Mouse (Mus musculus) midbrain, embryonic 14.5 days (tissue): ENCODE measurements around the gene Inpp5d. TPM values are rescaled to one million over a fixed set of nuclear protein-coding genes. Genes with fewer than 3 reads are reported as not detected.

Experiments used
- ATAC-seq: fragments of 200-750 bp; cut with Nextera tagmentation; 2 replicates; pipeline ENCODE4 v1.8.0; 2017; ENCODE audit warnings: moderate number of reproducible peaks, moderate library complexity; ENCODE audit not compliant: low FRiP score, low TSS enrichment
- DNase-seq: peaks from one replicate; pipeline ENCODE4 v3.0.0-alpha.2; 2015
- H3K27ac ChIP-seq: fragments of 300-500 bp; sonication (generic); replicated peaks from 2 replicates; pipeline ENCODE4 v1.5.1; 2014; ENCODE audit warnings: mild to moderate bottlenecking, low read depth, low read length, moderate library complexity
- H3K27me3 ChIP-seq: fragments of 300-500 bp; sonication (generic); 2 replicates; pipeline ENCODE4 v1.6.1; 2014; ENCODE audit warnings: low read length, control low read depth, mixed read lengths; ENCODE audit not compliant: control insufficient read depth, insufficient read depth
- H3K36me3 ChIP-seq: fragments of 300-500 bp; sonication (generic); 2 replicates; pipeline ENCODE4 v1.6.1; 2014; ENCODE audit warnings: low read length, control low read depth; ENCODE audit not compliant: control insufficient read depth, insufficient read depth
- H3K4me1 ChIP-seq: fragments of 300-500 bp; sonication (generic); 2 replicates; pipeline ENCODE4 v1.6.1; 2014; ENCODE audit warnings: mild to moderate bottlenecking, antibody characterized with exemption, low read length, control low read depth; ENCODE audit not compliant: control insufficient read depth, insufficient read depth
- H3K4me2 ChIP-seq: fragments of 300-500 bp; sonication (generic); 2 replicates; pipeline ENCODE4 v1.6.1; 2014; ENCODE audit warnings: mild to moderate bottlenecking, low read length, moderate library complexity
- H3K4me3 ChIP-seq: fragments of 300-500 bp; sonication (generic); replicated peaks from 2 replicates; pipeline ENCODE4 v1.5.1; 2014; ENCODE audit warnings: low read depth, low read length
- H3K9ac ChIP-seq: fragments of 300-500 bp; sonication (generic); replicated peaks from 2 replicates; pipeline ENCODE4 v1.6.1; 2014; ENCODE audit warnings: mild to moderate bottlenecking, low read length, moderate library complexity
- H3K9me3 ChIP-seq: fragments of 300-500 bp; sonication (generic); 2 replicates; pipeline ENCODE4 v1.6.1; 2016; ENCODE audit warnings: low read length, control low read depth, mixed read lengths; ENCODE audit not compliant: control insufficient read depth
- WGBS: fragments of 180-500 bp; shearing (Covaris S2); extraction: QIAGEN DNeasy Blood & Tissue Kit; methylation state at CpG from one replicate; pipeline ENCODE4 v1.1.7; 2014; 5-methylcytosine and 5-hydroxymethylcytosine counted together
- polyA plus RNA-seq: library from polyadenylated mRNA; unstranded; fragments of >200 nt; fragmentation: Nextera tagmentation; extraction: Ambion mirVana; gene quantifications from 2 replicates; pipeline ENCODE4 v1.2.1, GENCODE M21; 2014

The Inpp5d gene
- polyA plus RNA-seq, result 1.9 and 4.6 TPM in 2 replicates

DNA sequence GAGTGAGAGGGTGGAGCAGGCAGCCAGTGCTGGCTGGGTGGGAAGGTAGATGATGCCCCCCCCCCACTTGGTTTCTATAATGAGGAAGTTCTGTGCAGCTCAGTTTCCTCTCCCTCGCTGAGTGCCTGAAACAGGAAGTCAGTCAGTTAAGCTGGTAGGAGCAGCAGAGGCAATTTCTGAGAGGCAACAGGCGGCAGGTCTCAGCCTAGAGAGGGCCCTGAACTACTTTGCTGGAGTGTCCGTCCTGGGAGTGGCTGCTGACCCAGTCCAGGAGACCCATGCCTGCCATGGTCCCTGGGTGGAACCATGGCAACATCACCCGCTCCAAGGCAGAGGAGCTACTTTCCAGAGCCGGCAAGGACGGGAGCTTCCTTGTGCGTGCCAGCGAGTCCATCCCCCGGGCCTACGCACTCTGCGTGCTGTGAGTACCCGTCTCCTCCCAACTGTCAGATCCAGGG is at the start of gene Inpp5d:
Gene Inpp5d, plus strand, starts transcription at position 102 of the 458 bp plus-strand sequence.
- Histone ChIP-seq H3K36me3 (no peaks in the 10 kb centered on the region), H3K9me3 (no peaks in the 10 kb centered on the region), H3K4me1 (no peaks in the 10 kb centered on the region), H3K27ac (no peak within 1 kb of the TSS), H3K4me2 (no peak within 1 kb of the TSS), H3K27me3 (no peaks in the 10 kb centered on the region), H3K4me3 (no peak within 1 kb of the TSS), H3K9ac (no peak within 1 kb of the TSS)
- no peak for ATAC-seq
- no peak for DNase-seq
- WGBS, result 90% methylated on average over 12 of the region's 12 CpGs

DNA sequence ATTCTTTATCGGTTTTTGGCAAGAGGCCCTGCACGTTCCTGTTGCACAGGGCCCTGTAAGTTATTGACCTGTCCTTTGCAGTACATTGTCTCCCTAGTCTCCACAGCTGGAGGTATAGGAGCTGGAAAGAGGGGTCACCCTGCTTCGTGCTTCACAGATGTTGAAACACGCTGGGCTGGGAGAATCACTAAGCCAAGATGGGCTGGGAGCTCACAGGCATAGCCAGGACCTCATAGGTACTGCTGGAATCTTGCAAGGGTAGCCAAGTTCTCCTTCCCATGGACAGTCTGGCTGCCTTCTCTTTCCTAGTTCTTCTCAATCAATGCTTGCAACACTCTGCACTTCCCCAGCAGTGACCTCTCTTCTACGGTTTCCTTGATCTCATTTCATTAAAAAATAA is 46.9 kb upstream of the Inpp5d start:
- no peak overlapping the region for H3K9ac ChIP-seq
- no peak for DNase-seq
- no peak overlapping the region for H3K4me2 ChIP-seq
- ATAC-seq, result no peak
- no peaks in the 10 kb centered on the region for H3K36me3 ChIP-seq
- peaks cover 8% of the 10 kb centered on the region for H3K4me1 ChIP-seq
- no peak overlapping the region for H3K27ac ChIP-seq
- no peaks in the 10 kb centered on the region for H3K27me3 ChIP-seq
- 80% methylated on average over 5 of the region's 5 CpGs for WGBS
- no peak overlapping the region for H3K4me3 ChIP-seq
- no peaks in the 10 kb centered on the region for H3K9me3 ChIP-seq

DNA sequence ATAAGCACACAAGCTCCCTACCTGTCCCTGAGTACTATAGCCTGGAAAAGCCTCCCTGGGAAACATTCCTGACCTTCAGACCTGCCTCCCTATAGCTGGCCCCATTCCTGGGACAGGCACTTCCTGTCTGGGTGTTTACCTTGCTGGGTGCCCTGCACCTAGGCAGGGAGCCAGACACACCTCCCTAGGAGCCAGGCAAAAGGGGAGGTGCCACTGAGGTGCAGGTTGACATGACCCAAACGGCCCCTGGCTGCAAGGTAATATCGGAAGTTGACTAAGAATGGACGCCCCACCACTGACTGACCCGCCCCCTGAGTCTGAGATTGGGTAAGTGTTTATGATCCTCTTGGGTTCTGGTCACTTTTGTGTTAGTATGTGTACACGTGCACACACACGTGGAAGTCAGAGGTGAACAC is 46.3 kb upstream of the Inpp5d start, which contains the start of gene Ngef:
Gene Ngef, minus strand, starts transcription at position 71 of the 416 bp plus-strand sequence.
- H3K27ac ChIP-seq, result no peak within 1 kb of the TSS

DNA sequence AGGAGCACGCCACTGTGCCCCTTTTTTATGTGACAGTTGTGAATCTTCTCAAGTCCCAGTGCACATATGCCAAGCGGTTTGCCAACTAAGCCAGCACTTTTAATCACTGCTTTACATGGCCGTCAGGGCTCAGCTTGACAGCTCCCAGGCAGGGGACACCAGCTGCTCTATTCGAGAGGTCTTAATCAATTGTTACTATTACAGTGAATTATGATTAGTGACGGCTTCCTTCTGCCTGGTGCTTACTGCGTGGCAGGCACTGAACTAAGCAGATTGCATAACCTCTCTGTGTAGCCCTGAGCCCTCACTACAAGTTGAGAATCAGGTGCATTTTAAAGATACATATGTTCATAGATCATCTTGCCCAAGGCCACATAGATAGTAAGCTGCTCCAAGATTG is 45.8 kb upstream of the Inpp5d start:
- no peak overlapping the region for H3K9ac ChIP-seq
- H3K27me3 ChIP-seq, result no peaks in the 10 kb centered on the region
- no peaks in the 10 kb centered on the region for H3K9me3 ChIP-seq
- no peaks in the 10 kb centered on the region for H3K36me3 ChIP-seq
- 19% methylated on average over 6 of the region's 6 CpGs for WGBS
- no peak overlapping the region for H3K4me3 ChIP-seq
- no peak overlapping the region for H3K4me2 ChIP-seq
- peaks cover 8% of the 10 kb centered on the region for H3K4me1 ChIP-seq
- H3K27ac ChIP-seq, result no peak overlapping the region
- DNase-seq, result peak; percentile 69
- ATAC-seq, result peak; percentile 84

More for the DNA sequence above, 46.3 kb upstream of the Inpp5d start, which contains the start of gene Ngef:
- H3K36me3 ChIP-seq, result no peaks in the 10 kb centered on the region
- H3K4me2 ChIP-seq, result no peak within 1 kb of the TSS
- H3K9ac ChIP-seq, result no peak within 1 kb of the TSS
- DNase-seq (no peak), ATAC-seq (peak; percentile 24; the same call in 1 of the 2 replicates)
- peaks cover 8% of the 10 kb centered on the region for H3K4me1 ChIP-seq
- no peaks in the 10 kb centered on the region for H3K27me3 ChIP-seq
- no peak within 1 kb of the TSS for H3K4me3 ChIP-seq
- H3K9me3 ChIP-seq, result no peaks in the 10 kb centered on the region
- 82% methylated on average over 6 of the region's 6 CpGs for WGBS

DNA sequence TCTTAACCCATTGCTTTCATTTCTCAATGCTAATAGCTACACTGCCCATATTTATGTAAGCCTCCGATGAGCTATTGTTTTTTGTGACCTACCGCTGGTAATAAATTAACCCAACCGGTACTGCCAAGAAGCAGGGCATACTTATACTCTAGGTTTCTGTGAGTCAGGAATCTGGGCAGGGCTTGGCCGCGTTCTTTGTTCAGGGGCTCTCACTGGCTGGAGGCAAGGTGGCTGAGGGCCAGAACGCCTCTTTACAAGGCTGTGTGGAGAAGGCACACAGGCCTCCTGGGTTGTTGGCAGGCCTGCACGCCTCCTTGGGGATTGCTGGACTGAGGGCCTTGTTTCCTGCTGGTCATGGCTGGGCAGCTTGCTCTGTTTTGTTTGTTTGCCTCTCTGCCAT is 45.3 kb upstream of the Inpp5d start:
- DNase-seq (peak; percentile 68), ATAC-seq (peak; percentile 40)
- Histone ChIP-seq H3K36me3 (no peaks in the 10 kb centered on the region), H3K4me3 (no peak overlapping the region), H3K4me1 (peaks cover 8% of the 10 kb centered on the region), H3K9ac (no peak overlapping the region), H3K27ac (peak overlapping the region; percentile 74), H3K27me3 (no peaks in the 10 kb centered on the region), H3K4me2 (no peak overlapping the region), H3K9me3 (no peaks in the 10 kb centered on the region)
- WGBS, result 54% methylated on average over 7 of the region's 7 CpGs

DNA sequence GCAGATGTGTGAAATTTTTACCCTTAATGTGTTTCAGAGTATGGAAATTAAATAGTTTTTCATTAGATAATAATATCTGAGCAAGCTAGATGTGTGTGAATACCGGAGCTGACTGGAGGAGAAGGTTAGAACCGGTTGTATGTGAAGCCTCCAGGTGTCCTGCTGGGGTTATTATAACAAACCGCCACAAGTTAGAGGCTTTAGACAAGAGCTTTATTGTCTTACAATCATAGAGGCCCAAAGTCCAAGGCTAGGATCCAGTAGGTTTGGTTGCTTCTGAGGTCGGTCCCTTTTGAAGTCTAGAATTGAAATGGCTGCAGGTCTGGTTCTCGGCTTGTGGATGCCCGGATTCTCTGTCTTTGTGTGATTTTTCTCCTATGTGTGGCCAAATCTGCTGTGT is 41.1 kb upstream of the Inpp5d start:
- ATAC-seq, result no peak
- Histone ChIP-seq H3K27me3 (no peaks in the 10 kb centered on the region), H3K27ac (no peak overlapping the region), H3K4me3 (no peak overlapping the region), H3K4me2 (no peak overlapping the region), H3K9ac (no peak overlapping the region), H3K9me3 (no peaks in the 10 kb centered on the region), H3K36me3 (no peaks in the 10 kb centered on the region), H3K4me1 (peaks cover 8% of the 10 kb centered on the region)
- WGBS, result 87% methylated on average over 6 of the region's 6 CpGs
- no peak for DNase-seq

DNA sequence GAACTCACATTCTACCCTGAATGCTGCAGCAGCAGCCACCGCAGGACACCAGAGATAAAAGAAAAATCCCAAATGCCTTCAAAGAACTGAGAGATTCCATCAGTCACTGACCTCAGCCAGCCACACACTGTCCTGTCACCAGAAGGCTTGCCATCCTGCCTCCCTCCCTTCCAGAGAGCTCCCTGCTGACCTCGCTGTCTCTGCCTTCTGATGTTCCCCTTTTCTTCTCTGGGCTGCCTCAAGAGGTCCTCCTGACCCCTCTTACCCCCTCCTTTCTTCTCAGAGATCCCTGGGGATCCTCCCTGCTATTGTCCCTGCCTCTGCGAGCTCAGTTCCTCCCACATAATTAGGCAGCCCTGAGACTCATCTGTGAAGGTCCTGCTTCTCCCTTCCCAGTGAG is 39.3 kb upstream of the Inpp5d start:
- no peak for ATAC-seq
- 1% methylated on average over 3 of the region's 3 CpGs for WGBS
- DNase-seq, result peak; percentile 17

DNA sequence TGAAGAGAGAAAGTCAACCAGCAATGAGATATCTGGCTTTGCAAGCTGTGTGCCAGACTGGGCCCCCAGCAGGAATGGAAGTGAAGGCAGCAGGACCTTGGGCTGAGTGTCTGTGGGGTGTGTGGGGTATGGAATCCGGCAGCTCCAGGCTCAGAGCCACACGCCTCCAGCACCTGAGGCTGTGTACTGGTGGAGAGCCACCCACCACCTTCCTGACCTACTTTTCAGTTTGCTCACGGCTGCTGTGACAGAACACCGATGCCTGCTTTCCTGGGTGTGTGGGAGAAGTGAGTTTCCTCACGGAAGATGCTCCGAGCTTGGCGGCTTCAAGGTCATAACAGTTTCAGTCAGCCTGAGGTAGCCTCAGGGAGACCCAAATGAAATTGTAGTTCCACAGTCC is 30.9 kb upstream of the Inpp5d start:
- Histone ChIP-seq H3K4me2 (no peak overlapping the region), H3K9ac (no peak overlapping the region), H3K27ac (no peak overlapping the region), H3K4me1 (no peaks in the 10 kb centered on the region), H3K4me3 (no peak overlapping the region), H3K36me3 (no peaks in the 10 kb centered on the region), H3K9me3 (no peaks in the 10 kb centered on the region), H3K27me3 (no peaks in the 10 kb centered on the region)
- no peak for DNase-seq
- no peak for ATAC-seq
- 94% methylated on average over 7 of the region's 7 CpGs for WGBS

More for the DNA sequence above, 39.3 kb upstream of the Inpp5d start:
- no peak overlapping the region for H3K4me2 ChIP-seq
- no peak overlapping the region for H3K27ac ChIP-seq
- no peak overlapping the region for H3K4me3 ChIP-seq
- no peaks in the 10 kb centered on the region for H3K4me1 ChIP-seq
- no peaks in the 10 kb centered on the region for H3K9me3 ChIP-seq
- H3K27me3 ChIP-seq, result no peaks in the 10 kb centered on the region
- H3K36me3 ChIP-seq, result no peaks in the 10 kb centered on the region
- H3K9ac ChIP-seq, result no peak overlapping the region

DNA sequence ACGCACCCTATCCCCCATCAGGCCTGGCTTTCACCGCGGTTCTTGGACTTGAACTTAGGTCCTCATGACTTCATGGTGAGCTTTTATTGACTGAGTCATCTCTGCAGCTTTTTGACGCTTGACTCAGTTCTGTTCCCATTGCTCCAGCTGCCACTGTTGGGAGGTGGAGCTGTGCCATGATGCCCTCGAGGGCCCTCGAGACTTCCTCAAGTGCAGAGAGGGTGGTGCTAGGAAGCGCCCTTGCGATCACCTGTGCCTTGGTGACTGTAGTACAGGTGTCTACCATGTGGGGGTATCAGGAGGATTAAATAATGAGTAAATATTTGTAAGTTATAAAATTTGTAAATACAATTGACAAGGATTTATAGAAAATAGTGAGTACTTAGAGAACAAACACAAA is 30.1 kb upstream of the Inpp5d start:
- no peak for ATAC-seq
- H3K27me3 ChIP-seq, result no peaks in the 10 kb centered on the region
- 88% methylated on average over 8 of the region's 8 CpGs for WGBS
- no peak overlapping the region for H3K4me2 ChIP-seq
- no peaks in the 10 kb centered on the region for H3K4me1 ChIP-seq
- no peak overlapping the region for H3K4me3 ChIP-seq
- DNase-seq, result no peak
- no peaks in the 10 kb centered on the region for H3K36me3 ChIP-seq
- no peak overlapping the region for H3K9ac ChIP-seq
- H3K27ac ChIP-seq, result no peak overlapping the region
- H3K9me3 ChIP-seq, result no peaks in the 10 kb centered on the region
